Mouse (Mus musculus): ENCODE data around the gene Ktn1. TPM values are rescaled to one million over a fixed set of nuclear protein-coding genes. Genes with fewer than 3 reads are reported as not detected.
A peak's percentile ranks its signal among the peaks of the same experiment; 100 is the strongest.

Gene Ktn1
- 73.1 and 82.3 TPM in 2 replicates for polyA plus RNA-seq (2016; fragmentation: Nextera tagmentation; extraction: Ambion mirVana)

GRCm38 (mm10) chr14:47648218-47648617, at the start of gene Ktn1:
Gene Ktn1 (plus strand): TSS chr14:47648448.
- 54% methylated on average over 5 of the region's 5 CpGs for WGBS
- no peaks in the 10 kb centered on the region for H3K27me3 ChIP-seq (ENCODE audit: insufficient read depth, poor library complexity, severe bottlenecking)
- 0 out of 2 replicates have a peak, but pooled peaks cover 2% of the 10 kb centered on the region for H3K36me3 ChIP-seq
- no peaks in the 10 kb centered on the region for H3K9me3 ChIP-seq
- H3K27ac ChIP-seq: peak within 1 kb of the TSS; percentile 98
- peak within 1 kb of the TSS; percentile 97 for H3K4me3 ChIP-seq
- no peak for DNase-seq (ENCODE audit: low spot score)
- peaks cover 27% of the 10 kb centered on the region for H3K4me1 ChIP-seq

GRCm38 (mm10) chr14:47613254-47613653, 35.0 kb upstream of the Ktn1 start:
- H3K27ac ChIP-seq: no peak overlapping the region
- no peaks in the 10 kb centered on the region for H3K9me3 ChIP-seq
- H3K4me1 ChIP-seq: no peaks in the 10 kb centered on the region
- no peaks in the 10 kb centered on the region for H3K27me3 ChIP-seq (ENCODE audit: insufficient read depth, poor library complexity, severe bottlenecking)
- WGBS: 72% methylated on average over 7 of the region's 7 CpGs
- no peak overlapping the region for H3K4me3 ChIP-seq
- H3K36me3 ChIP-seq: no peaks in the 10 kb centered on the region
- no peak for DNase-seq (ENCODE audit: low spot score)

GRCm38 (mm10) chr14:47618891-47619290, 29.4 kb upstream of the Ktn1 start:
- H3K9me3 ChIP-seq: no peaks in the 10 kb centered on the region
- H3K27me3 ChIP-seq (ENCODE audit: insufficient read depth, poor library complexity, severe bottlenecking): no peaks in the 10 kb centered on the region
- H3K4me3 ChIP-seq: no peak overlapping the region
- H3K27ac ChIP-seq: no peak overlapping the region
- 77% methylated on average over 5 of the region's 5 CpGs for WGBS
- no peaks in the 10 kb centered on the region for H3K36me3 ChIP-seq
- DNase-seq (ENCODE audit: low spot score): no peak
- no peaks in the 10 kb centered on the region for H3K4me1 ChIP-seq

GRCm38 (mm10) chr14:47621901-47622300, 26.3 kb upstream of the Ktn1 start:
- H3K36me3 ChIP-seq: no peaks in the 10 kb centered on the region
- DNase-seq (ENCODE audit: low spot score): no peak
- no peaks in the 10 kb centered on the region for H3K9me3 ChIP-seq
- H3K27ac ChIP-seq: no peak overlapping the region
- WGBS: 77% methylated on average over 5 of the region's 5 CpGs
- no peaks in the 10 kb centered on the region for H3K27me3 ChIP-seq (ENCODE audit: insufficient read depth, poor library complexity, severe bottlenecking)
- H3K4me1 ChIP-seq: no peaks in the 10 kb centered on the region
- no peak overlapping the region for H3K4me3 ChIP-seq

GRCm38 (mm10) chr14:47624837-47625236, 23.4 kb upstream of the Ktn1 start:
- WGBS: 68% methylated on average over 3 of the region's 3 CpGs
- no peak overlapping the region for H3K27ac ChIP-seq

GRCm38 (mm10) chr14:47626143-47626542, 22.1 kb upstream of the Ktn1 start:
- Histone ChIP-seq H3K4me1 (no peaks in the 10 kb centered on the region), H3K27ac (no peak overlapping the region), H3K9me3 (no peaks in the 10 kb centered on the region), H3K4me3 (no peak overlapping the region), H3K36me3 (no peaks in the 10 kb centered on the region), H3K27me3 (ENCODE audit: insufficient read depth, poor library complexity, severe bottlenecking) (no peaks in the 10 kb centered on the region)
- WGBS: 81% methylated on average over 4 of the region's 4 CpGs
- DNase-seq (ENCODE audit: low spot score): no peak

More at GRCm38 (mm10) chr14:47624837-47625236, 23.4 kb upstream of the Ktn1 start:
- DNase-seq (ENCODE audit: low spot score): no peak
- no peaks in the 10 kb centered on the region for H3K36me3 ChIP-seq
- no peak overlapping the region for H3K4me3 ChIP-seq
- H3K27me3 ChIP-seq (ENCODE audit: insufficient read depth, poor library complexity, severe bottlenecking): no peaks in the 10 kb centered on the region
- no peaks in the 10 kb centered on the region for H3K9me3 ChIP-seq
- H3K4me1 ChIP-seq: no peaks in the 10 kb centered on the region

- WGBS: 67% methylated on average over 2 of the region's 2 CpGs
- Histone ChIP-seq H3K9me3 (no peaks in the 10 kb centered on the region), H3K27me3 (ENCODE audit: insufficient read depth, poor library complexity, severe bottlenecking) (no peaks in the 10 kb centered on the region), H3K4me1 (peaks cover 6% of the 10 kb centered on the region; the same call in 1 of the 2 replicates), H3K4me3 (no peak overlapping the region), H3K36me3 (no peaks in the 10 kb centered on the region), H3K27ac (no peak overlapping the region)
- DNase-seq (ENCODE audit: low spot score): no peak
Observed at GRCm38 (mm10) chr14:47626812-47627211, 21.4 kb upstream of the Ktn1 start.

- no peak for DNase-seq (ENCODE audit: low spot score)
- H3K4me1 ChIP-seq: peaks cover 7% of the 10 kb centered on the region; the same call in 1 of the 2 replicates
- no peaks in the 10 kb centered on the region for H3K9me3 ChIP-seq
- 61% methylated on average over 5 of the region's 5 CpGs for WGBS
- H3K4me3 ChIP-seq: no peak overlapping the region
- H3K27ac ChIP-seq: no peak overlapping the region
- H3K36me3 ChIP-seq: no peaks in the 10 kb centered on the region
- no peaks in the 10 kb centered on the region for H3K27me3 ChIP-seq (ENCODE audit: insufficient read depth, poor library complexity, severe bottlenecking)
Observed at GRCm38 (mm10) chr14:47627360-47627759, 20.9 kb upstream of the Ktn1 start.

- H3K27ac ChIP-seq: peak overlapping the region; percentile 57
Observed at GRCm38 (mm10) chr14:47632419-47632818, 15.8 kb upstream of the Ktn1 start.

GRCm38 (mm10) chr14:47634410-47634809, 13.8 kb upstream of the Ktn1 start:
- Histone ChIP-seq H3K36me3 (no peaks in the 10 kb centered on the region), H3K4me1 (peaks cover 35% of the 10 kb centered on the region), H3K4me3 (no peak overlapping the region), H3K27ac (peak overlapping the region; percentile 78), H3K9me3 (no peaks in the 10 kb centered on the region), H3K27me3 (ENCODE audit: insufficient read depth, poor library complexity, severe bottlenecking) (no peaks in the 10 kb centered on the region)
- WGBS: 22% methylated on average over 9 of the region's 9 CpGs
- peak; percentile 82 for DNase-seq (ENCODE audit: low spot score)

More at GRCm38 (mm10) chr14:47632419-47632818, 15.8 kb upstream of the Ktn1 start:
- peaks cover 35% of the 10 kb centered on the region for H3K4me1 ChIP-seq
- DNase-seq (ENCODE audit: low spot score): no peak
- no peaks in the 10 kb centered on the region for H3K27me3 ChIP-seq (ENCODE audit: insufficient read depth, poor library complexity, severe bottlenecking)
- WGBS: 53% methylated on average over 1 of the region's 1 CpGs
- no peaks in the 10 kb centered on the region for H3K36me3 ChIP-seq
- no peaks in the 10 kb centered on the region for H3K9me3 ChIP-seq
- H3K4me3 ChIP-seq: no peak overlapping the region

GRCm38 (mm10) chr14:47634846-47635245, 13.4 kb upstream of the Ktn1 start:
- Histone ChIP-seq H3K36me3 (no peaks in the 10 kb centered on the region), H3K4me3 (0 out of 2 replicates have a peak overlapping the region, but pooled peaks have one; percentile 7), H3K27me3 (ENCODE audit: insufficient read depth, poor library complexity, severe bottlenecking) (no peaks in the 10 kb centered on the region), H3K9me3 (no peaks in the 10 kb centered on the region), H3K4me1 (peaks cover 35% of the 10 kb centered on the region), H3K27ac (peak overlapping the region; percentile 78)
- no peak for DNase-seq (ENCODE audit: low spot score)
- 50% methylated on average over 7 of the region's 7 CpGs for WGBS

GRCm38 (mm10) chr14:47638316-47638895, 9.8 kb upstream of the Ktn1 start:
- H3K27me3 ChIP-seq (ENCODE audit: insufficient read depth, poor library complexity, severe bottlenecking): no peaks in the 10 kb centered on the region
- no peaks in the 10 kb centered on the region for H3K36me3 ChIP-seq
- DNase-seq (ENCODE audit: low spot score): no peak
- WGBS: 70% methylated on average over 4 of the region's 4 CpGs
- no peak overlapping the region for H3K27ac ChIP-seq
- no peak overlapping the region for H3K4me3 ChIP-seq
- no peaks in the 10 kb centered on the region for H3K9me3 ChIP-seq
- H3K4me1 ChIP-seq: peaks cover 21% of the 10 kb centered on the region

- no peak overlapping the region for H3K27ac ChIP-seq
- no peaks in the 10 kb centered on the region for H3K27me3 ChIP-seq (ENCODE audit: insufficient read depth, poor library complexity, severe bottlenecking)
- peaks cover 16% of the 10 kb centered on the region for H3K4me1 ChIP-seq
- H3K36me3 ChIP-seq: no peaks in the 10 kb centered on the region
- 64% methylated on average over 7 of the region's 7 CpGs for WGBS
- no peak for DNase-seq (ENCODE audit: low spot score)
- H3K9me3 ChIP-seq: no peaks in the 10 kb centered on the region
- no peak overlapping the region for H3K4me3 ChIP-seq
Observed at GRCm38 (mm10) chr14:47645620-47646019, 2.6 kb upstream of the Ktn1 start.

- Histone ChIP-seq H3K27ac (no peak overlapping the region), H3K4me1 (peaks cover 22% of the 10 kb centered on the region), H3K4me3 (no peak overlapping the region), H3K9me3 (no peaks in the 10 kb centered on the region), H3K27me3 (ENCODE audit: insufficient read depth, poor library complexity, severe bottlenecking) (no peaks in the 10 kb centered on the region), H3K36me3 (no peaks in the 10 kb centered on the region)
- 49% methylated on average over 5 of the region's 5 CpGs for WGBS
- DNase-seq (ENCODE audit: low spot score): no peak
Observed at GRCm38 (mm10) chr14:47646246-47646645, 2.0 kb upstream of the Ktn1 start.
